Mouse (Mus musculus) ES-CJ7 (cell line): Measurements from ENCODE around the gene Ankrd61.

Source experiments
- DNase-seq: peaks from one replicate; pipeline ENCODE4 v3.0.0; 2011; ENCODE audit warnings: low read depth, low spot score

Gene Ankrd61

GRCm38 (mm10) chr5:143893396-143893795 lies 4.1 kb downstream of the Ankrd61 start:
- DNase-seq, result no peak

- peak; percentile 43 for DNase-seq
Measured at GRCm38 (mm10) chr5:143892255-143892886, 5.1 kb downstream of the Ankrd61 start.

GRCm38 (mm10) chr5:143890741-143891140 lies 6.7 kb downstream of the Ankrd61 start:
- no peak for DNase-seq

DNA sequence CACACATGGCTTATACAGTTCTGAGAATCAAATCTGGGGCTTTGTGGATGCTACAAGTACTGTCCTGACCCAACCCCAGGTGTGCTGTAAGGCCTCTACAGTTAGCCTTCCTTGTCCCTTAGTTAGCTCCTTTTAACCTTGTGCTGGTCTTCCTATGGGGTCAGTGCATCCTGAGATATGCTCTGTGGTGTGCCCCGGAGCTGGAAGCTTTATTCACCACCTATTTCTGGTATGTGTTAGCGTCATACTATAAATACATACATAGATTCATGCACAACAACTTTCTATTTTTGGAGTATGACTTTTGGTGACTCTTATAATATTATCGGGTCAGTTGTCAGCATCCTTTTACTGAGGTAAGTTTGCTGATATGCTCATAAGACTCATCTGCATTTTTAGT lies 12.2 kb downstream of the Ankrd61 start:
- no peak for DNase-seq

GRCm38 (mm10) chr5:143874571-143874970 lies 22.9 kb downstream of the Ankrd61 start:
- peak; percentile 34 for DNase-seq

GRCm38 (mm10) chr5:143871547-143872169 lies 25.8 kb downstream of the Ankrd61 start:
- DNase-seq, result no peak
